Mouse (Mus musculus) lung, postnatal 36 days (tissue): ENCODE measurements around the gene Chd1.
A peak's percentile ranks its signal among the peaks of the same experiment; 100 is the strongest.

ENCODE experiments used
- DNase-seq: peaks from one replicate; pipeline ENCODE4 v3.0.0; 2022; ENCODE audit warnings: mixed read lengths

The Chd1 gene

GRCm38 (mm10) chr17:15704475-15705300 is at the start of gene Chd1:
TSS of gene Chd1 (plus strand) at chr17:15704967.
- peak; percentile 91 for DNase-seq

GRCm38 (mm10) chr17:15656881-15657607 is 47.7 kb upstream of the Chd1 start:
- DNase-seq, result peak; percentile 63

- DNase-seq, result no peak
These were observed 31.9 kb upstream of the Chd1 start for GRCm38 (mm10) chr17:15672870-15673269.

GRCm38 (mm10) chr17:15677970-15678645 is 26.7 kb upstream of the Chd1 start:
- no peak for DNase-seq

- no peak for DNase-seq
These were observed 24.7 kb upstream of the Chd1 start for GRCm38 (mm10) chr17:15679966-15680630.

- no peak for DNase-seq
These were observed 24.1 kb upstream of the Chd1 start for GRCm38 (mm10) chr17:15680661-15681060.

- no peak for DNase-seq
These were observed 18.4 kb upstream of the Chd1 start for GRCm38 (mm10) chr17:15686396-15686795.

GRCm38 (mm10) chr17:15690304-15690703 is 14.5 kb upstream of the Chd1 start:
- no peak for DNase-seq

- DNase-seq, result no peak
These were observed 9.2 kb upstream of the Chd1 start for GRCm38 (mm10) chr17:15695566-15695965.

- DNase-seq, result peak; percentile 40
These were observed 5.8 kb upstream of the Chd1 start for GRCm38 (mm10) chr17:15698956-15699355.

- DNase-seq, result peak; percentile 46
These were observed 3.3 kb upstream of the Chd1 start for GRCm38 (mm10) chr17:15701505-15701904.

- DNase-seq, result no peak
These were observed 651 bp upstream of the Chd1 start for GRCm38 (mm10) chr17:15704158-15704474.

GRCm38 (mm10) chr17:15705303-15706284 is 827 bp downstream of the Chd1 start:
- DNase-seq, result peak; percentile 77

- no peak for DNase-seq
These were observed 9.7 kb downstream of the Chd1 start for GRCm38 (mm10) chr17:15714507-15714906.

- peak; percentile 72 for DNase-seq
These were observed 10.5 kb downstream of the Chd1 start for GRCm38 (mm10) chr17:15715013-15715902.

GRCm38 (mm10) chr17:15715940-15716339 is 11.2 kb downstream of the Chd1 start:
- DNase-seq, result no peak

GRCm38 (mm10) chr17:15720841-15721240 is 16.1 kb downstream of the Chd1 start:
- no peak for DNase-seq

- no peak for DNase-seq
These were observed 18.5 kb downstream of the Chd1 start for GRCm38 (mm10) chr17:15723291-15723690.

- DNase-seq, result peak; percentile 81
These were observed 19.2 kb downstream of the Chd1 start for GRCm38 (mm10) chr17:15723866-15724475.

GRCm38 (mm10) chr17:15731706-15732105 is 26.9 kb downstream of the Chd1 start:
- DNase-seq, result no peak
